Mouse (Mus musculus) left cerebral cortex, postnatal 10 days (tissue): ENCODE results near the gene Tex22. TPM values are rescaled to one million over a fixed set of nuclear protein-coding genes. Genes with fewer than 3 reads are reported as not detected.

ENCODE experiments used
- DNase-seq, 2 experiments: peaks; one replicate each; pipeline ENCODE4 v3.0.0; 2021 to 2022; ENCODE audit warnings: low spot score in 2 of 2, mixed read lengths in 1 of 2; ENCODE audit errors: extremely low spot score in 1 of 2
- intact Hi-C: fragments of 180-260 bp; cut with DNase I; formaldehyde crosslinking; loops from one replicate; pipeline ENCODE4 v1.15.1; 2025
- total RNA-seq, 2 experiments: library from RNA; stranded (reverse); gene quantifications; 2 replicates each; pipeline ENCODE4 v1.2.3; 2021

Tex22 gene
- total RNA-seq, 2 experiments from 2014 or later = 0.41 to 0.73 TPM

DNA sequence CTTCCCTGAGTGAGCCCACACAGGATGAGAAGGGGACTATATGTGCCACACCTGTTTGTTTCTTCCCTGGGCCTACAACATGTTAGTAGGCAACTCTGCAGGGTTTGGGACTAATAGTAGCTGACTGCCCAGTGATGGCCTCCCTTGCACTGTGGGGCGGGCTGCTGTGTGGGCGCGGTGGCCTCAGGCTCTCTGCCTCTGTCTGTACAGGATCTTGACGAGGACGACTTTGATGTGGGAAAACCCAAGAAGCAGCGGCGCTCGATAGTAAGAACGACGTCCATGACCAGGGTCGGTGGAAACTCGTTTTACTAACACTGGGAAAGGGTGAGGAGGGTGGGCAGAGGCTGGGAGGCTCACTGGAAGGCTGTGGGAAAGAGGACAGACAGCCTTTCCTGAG is 23.6 kb upstream of the Tex22 start:
- intact Hi-C loops = no loop called here
- no peak for DNase-seq

GRCm38 (mm10) chr12:113051628-113052403 is 22.5 kb upstream of the Tex22 start:
- intact Hi-C loops = no loop called here
- no peak for DNase-seq

GRCm38 (mm10) chr12:113056089-113056488 is 18.2 kb upstream of the Tex22 start:
- intact Hi-C loops = no loop called here

DNA sequence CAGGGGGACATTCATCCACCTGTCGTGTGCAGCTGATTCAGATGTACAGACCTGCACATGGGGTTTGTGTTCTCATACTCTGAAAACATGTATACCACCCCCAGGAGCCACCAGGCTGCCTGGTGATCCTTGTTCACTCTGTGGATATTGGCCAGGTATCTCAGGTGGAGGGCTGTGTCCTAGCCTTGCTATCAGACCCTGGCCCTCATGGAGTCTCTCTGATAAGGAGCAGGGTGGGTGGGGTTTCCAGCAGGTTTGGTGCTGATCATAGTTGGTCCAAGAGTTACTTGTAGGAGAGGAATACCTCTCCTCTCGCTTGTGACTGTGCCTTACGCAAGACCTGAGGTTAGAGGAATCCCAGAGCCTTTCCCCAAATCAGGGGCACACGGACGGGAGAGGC is 14.1 kb upstream of the Tex22 start:
- intact Hi-C loops = no loop called here
- DNase-seq = no peak

More at GRCm38 (mm10) chr12:113056089-113056488, 18.2 kb upstream of the Tex22 start:
- DNase-seq = no peak

DNA sequence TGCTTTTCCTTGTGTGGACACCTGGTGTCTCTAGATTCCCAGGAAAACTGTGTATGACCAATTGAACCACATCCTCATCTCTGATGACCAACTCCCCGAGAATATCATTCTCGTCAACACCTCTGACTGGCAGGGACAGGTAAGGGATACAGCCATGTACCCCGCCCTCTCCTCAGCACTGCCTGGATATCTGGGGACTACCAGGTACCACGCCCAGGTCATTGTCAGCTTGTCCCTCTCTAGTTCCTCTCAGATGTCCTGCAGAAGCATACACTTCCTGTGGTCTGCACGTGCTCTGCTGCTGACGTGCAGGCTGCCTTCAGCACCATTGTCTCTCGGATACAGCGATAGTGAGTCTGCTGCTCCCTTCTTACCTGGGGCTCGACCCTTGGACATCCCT is 12.7 kb upstream of the Tex22 start:
- intact Hi-C loops = no loop called here
- no peak for DNase-seq

- intact Hi-C loops = no loop called here
- DNase-seq = no peak
Measured at GRCm38 (mm10) chr12:113062201-113062600, 12.1 kb upstream of the Tex22 start.

DNA sequence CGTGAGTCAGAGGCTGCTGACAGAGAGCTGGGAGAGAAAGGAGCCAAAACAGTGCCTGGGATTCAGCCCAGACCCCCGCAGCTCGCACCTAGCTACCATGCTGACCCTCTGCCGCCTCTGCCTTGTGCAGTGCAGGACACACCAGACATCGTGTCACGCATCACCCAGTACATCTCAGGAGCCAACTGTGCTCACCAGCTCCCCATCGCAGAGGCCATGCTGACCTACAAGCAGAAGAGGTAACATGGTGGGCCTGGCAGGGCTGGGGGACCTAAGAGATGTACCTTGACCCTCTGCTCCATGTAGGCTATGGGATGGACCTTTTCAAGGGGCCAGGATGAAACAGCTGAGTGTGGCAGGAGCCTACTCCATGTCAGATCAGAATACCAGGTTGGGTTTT is 10.6 kb upstream of the Tex22 start:
- no peak for DNase-seq
- intact Hi-C loops = no loop called here

GRCm38 (mm10) chr12:113068002-113068401 is 6.3 kb upstream of the Tex22 start:
- intact Hi-C loops = no loop called here
- DNase-seq = no peak

DNA sequence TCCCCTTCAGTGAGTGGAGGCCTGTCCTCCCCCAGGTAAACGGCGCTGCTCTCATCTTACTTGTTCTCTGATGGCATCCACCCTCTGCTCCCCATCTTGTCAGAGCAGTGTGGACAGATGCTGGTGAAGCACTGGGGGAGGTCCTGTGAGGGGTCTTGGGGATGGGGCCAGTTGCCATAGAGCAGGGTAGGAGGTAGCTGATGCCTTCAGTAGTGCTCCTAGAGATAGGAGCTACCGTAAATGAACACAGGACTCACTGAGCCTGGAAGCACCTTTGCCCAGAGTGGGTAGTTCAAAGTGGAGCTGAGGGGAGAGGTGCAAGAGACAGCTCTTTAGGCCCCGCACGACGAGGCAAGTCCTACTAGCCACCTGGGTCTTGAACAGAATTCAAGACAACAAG is 4.9 kb upstream of the Tex22 start:
- intact Hi-C loops = no loop called here
- DNase-seq = no peak

DNA sequence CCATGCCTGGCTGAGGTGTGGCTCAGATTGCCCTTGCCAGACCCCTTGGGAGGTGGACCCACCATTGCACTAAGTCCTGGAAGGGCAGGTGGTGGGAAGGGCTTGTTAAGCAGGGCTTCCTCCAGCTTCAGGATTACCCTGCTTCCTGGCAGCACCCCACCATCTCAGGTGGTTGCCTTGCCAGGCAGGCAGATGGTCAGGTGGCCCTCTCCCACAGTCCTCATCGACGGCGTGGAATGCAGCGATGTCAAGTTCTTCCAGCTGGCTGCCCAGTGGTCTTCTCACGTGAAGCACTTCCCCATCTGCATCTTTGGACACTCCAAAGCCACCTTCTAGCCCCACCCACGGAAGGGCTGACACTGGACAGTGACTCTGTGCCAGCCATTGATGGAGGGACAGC is 3.0 kb upstream of the Tex22 start:
- DNase-seq = no peak
- intact Hi-C loops = loop anchor here (5.0 kb wide), 1 partner anchor 54 kb away; no protein-coding TSS in a partner anchor

GRCm38 (mm10) chr12:113071827-113072226 is 2.5 kb upstream of the Tex22 start:
- DNase-seq = no peak
- intact Hi-C loops = loop anchor here (5.0 kb wide), 1 partner anchor 55 kb away; no protein-coding TSS in a partner anchor

GRCm38 (mm10) chr12:113073420-113074328 is 628 bp upstream of the Tex22 start:
- intact Hi-C loops = loop anchor here (5.0 kb wide), 1 partner anchor 56 kb away; no protein-coding TSS in a partner anchor
- peak; percentile 27 to 65 for DNase-seq

DNA sequence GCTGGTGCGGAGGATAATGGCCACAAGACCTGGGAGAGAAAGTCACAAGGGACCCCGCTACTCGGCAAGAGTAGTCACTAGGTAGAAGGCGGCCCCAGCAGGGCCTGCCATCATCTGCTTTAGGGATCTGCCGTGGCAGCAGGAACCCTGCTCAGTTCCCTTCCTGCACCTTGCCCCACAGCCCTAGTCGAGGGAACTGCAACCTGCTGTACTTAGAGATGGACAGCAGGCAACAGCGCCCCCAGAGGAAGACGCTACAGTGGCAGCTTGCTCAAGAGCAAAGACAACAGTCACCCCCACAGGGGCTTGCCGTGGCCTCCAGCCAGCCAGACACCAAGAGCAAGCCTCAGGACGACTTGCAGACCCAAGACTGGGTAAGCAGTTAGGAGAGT is 757 bp downstream of the Tex22 start:
- peak; percentile 85 to 92 for DNase-seq
- intact Hi-C loops = no loop called here

GRCm38 (mm10) chr12:113075486-113075885 is 1.2 kb downstream of the Tex22 start:
- no peak for DNase-seq
- intact Hi-C loops = no loop called here

DNA sequence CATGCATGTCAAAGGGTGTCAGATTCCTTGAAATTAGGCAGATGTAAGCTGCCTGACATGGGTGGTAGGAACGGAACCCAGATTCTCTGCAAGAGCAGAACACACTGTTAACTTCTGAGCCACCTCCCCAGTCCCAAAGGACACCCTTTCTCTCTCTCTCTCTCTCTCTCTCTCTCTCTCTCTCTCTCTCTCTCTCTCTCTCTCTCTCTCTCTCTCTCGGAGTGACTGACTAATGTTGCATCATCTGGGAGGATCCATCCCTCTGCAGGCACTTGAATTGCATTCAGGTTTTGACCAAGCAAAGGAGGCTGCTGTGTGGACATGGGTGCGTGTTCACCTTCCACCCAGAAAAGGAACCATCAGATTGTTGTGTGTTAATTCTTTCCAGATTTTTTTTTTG is 13.0 kb downstream of the Tex22 start:
- intact Hi-C loops = no loop called here
- no peak for DNase-seq

GRCm38 (mm10) chr12:113088026-113088425 is 13.7 kb downstream of the Tex22 start:
- no peak for DNase-seq
- intact Hi-C loops = no loop called here

- DNase-seq = no peak
- intact Hi-C loops = no loop called here
Measured at GRCm38 (mm10) chr12:113089107-113089506, 14.8 kb downstream of the Tex22 start.

- no peak for DNase-seq
- intact Hi-C loops = no loop called here
Measured at GRCm38 (mm10) chr12:113090053-113090452, 15.8 kb downstream of the Tex22 start.

DNA sequence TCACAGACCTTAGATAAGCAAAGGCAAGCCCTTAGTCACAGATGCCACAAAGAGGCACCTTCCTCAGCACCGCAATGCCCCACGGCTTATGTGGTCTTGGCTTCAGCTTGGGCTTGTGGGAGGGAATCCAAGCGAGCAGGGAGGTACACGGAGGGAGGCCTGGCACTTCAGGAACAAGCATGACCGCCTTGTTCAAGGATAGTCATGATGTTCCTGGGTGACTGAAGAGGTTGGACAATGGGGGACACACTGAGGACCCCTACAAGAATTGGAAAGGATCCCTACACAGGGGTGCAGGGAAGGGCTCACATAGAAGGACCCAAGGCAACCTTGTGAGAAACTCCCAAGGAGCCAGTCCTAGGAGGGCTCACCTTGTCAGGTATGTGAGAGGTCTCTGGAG is 22.7 kb downstream of the Tex22 start:
- no peak for DNase-seq
- intact Hi-C loops = no loop called here

GRCm38 (mm10) chr12:113097749-113098281 is 23.5 kb downstream of the Tex22 start, which contains the start of gene Mta1:
Gene Mta1, plus strand, starts transcription at chr12:113098278.
- intact Hi-C loops = no loop called here
- peak in 1 of 2 experiments; percentile 78 for DNase-seq
